Mouse (Mus musculus) hindbrain, embryonic 11.5 days (tissue): Measurements from ENCODE around the gene Ankrd10. TPM values are rescaled to one million over a fixed set of nuclear protein-coding genes. Genes with fewer than 3 reads are reported as not detected.

Experiments used
- ATAC-seq: fragments of 200-750 bp; cut with Nextera tagmentation; 2 replicates; pipeline ENCODE4 v1.8.0; 2017; ENCODE audit warnings: mild to moderate bottlenecking, moderate TSS enrichment, moderate library complexity; ENCODE audit not compliant: low FRiP score
- DNase-seq: peaks from one replicate; pipeline ENCODE4 v3.0.0-alpha.2; 2015; ENCODE audit warnings: low spot score
- H3K27ac ChIP-seq: fragments of 300-500 bp; sonication (generic); 2 replicates; pipeline ENCODE4 v1.5.1; 2014; ENCODE audit warnings: mild to moderate bottlenecking, low read depth, low read length
- H3K27me3 ChIP-seq: fragments of 300-500 bp; sonication (generic); 2 replicates; pipeline ENCODE4 v1.6.1; 2014; ENCODE audit warnings: mild to moderate bottlenecking, low read length, moderate library complexity, mixed read lengths; ENCODE audit not compliant: control insufficient read depth, insufficient read depth
- H3K36me3 ChIP-seq: fragments of 300-500 bp; sonication (generic); 2 replicates; pipeline ENCODE4 v1.6.1; 2014; ENCODE audit warnings: mild to moderate bottlenecking, low read length, moderate library complexity, mixed read lengths; ENCODE audit not compliant: control insufficient read depth, insufficient read depth
- H3K4me1 ChIP-seq: fragments of 300-500 bp; sonication (generic); replicated peaks from 2 replicates; pipeline ENCODE4 v1.6.1; 2014; ENCODE audit warnings: low read length, mixed read lengths; ENCODE audit not compliant: control insufficient read depth, insufficient read depth
- H3K4me2 ChIP-seq: fragments of 300-500 bp; sonication (generic); replicated peaks from 2 replicates; pipeline ENCODE4 v1.6.1; 2014; ENCODE audit warnings: mild to moderate bottlenecking, low read depth, low read length
- H3K4me3 ChIP-seq: fragments of 300-500 bp; sonication (generic); 2 replicates; pipeline ENCODE4 v1.5.1; 2014; ENCODE audit warnings: low read depth, low read length
- H3K9ac ChIP-seq: fragments of 300-500 bp; sonication (generic); 2 replicates; pipeline ENCODE4 v1.6.1; 2014; ENCODE audit warnings: low read depth, low read length
- H3K9me3 ChIP-seq: fragments of 300-500 bp; sonication (generic); 2 replicates; pipeline ENCODE4 v1.6.1; 2016; ENCODE audit warnings: low read length; ENCODE audit not compliant: control insufficient read depth
- WGBS: fragments of 180-500 bp; shearing (Covaris S2); extraction: QIAGEN DNeasy Blood & Tissue Kit; methylation state at CpG from one replicate; pipeline ENCODE4 v1.1.7; 2014; 5-methylcytosine and 5-hydroxymethylcytosine counted together
- polyA plus RNA-seq: library from polyadenylated mRNA; unstranded; fragments of >200 nt; fragmentation: Nextera tagmentation; extraction: Ambion mirVana; gene quantifications from 2 replicates; pipeline ENCODE4 v1.2.1, GENCODE M21; 2014

Gene Ankrd10
- polyA plus RNA-seq, 1 experiment from 2014 or later: 104 TPM

- H3K36me3 ChIP-seq: peaks cover 7% of the 10 kb centered on the region; the same call in 1 of the 2 replicates
- H3K27ac ChIP-seq: no peak overlapping the region
- H3K4me3 ChIP-seq: no peak overlapping the region
- 85% methylated on average over 4 of the region's 4 CpGs for WGBS
- ATAC-seq (no peak), DNase-seq (no peak)
- no peak overlapping the region for H3K9ac ChIP-seq
- H3K4me1 ChIP-seq: no peaks in the 10 kb centered on the region
- no peaks in the 10 kb centered on the region for H3K27me3 ChIP-seq
- no peak overlapping the region for H3K4me2 ChIP-seq
- no peaks in the 10 kb centered on the region for H3K9me3 ChIP-seq
Observed at GRCm38 (mm10) chr8:11625084-11625483, 10.5 kb downstream of the Ankrd10 start.

DNA sequence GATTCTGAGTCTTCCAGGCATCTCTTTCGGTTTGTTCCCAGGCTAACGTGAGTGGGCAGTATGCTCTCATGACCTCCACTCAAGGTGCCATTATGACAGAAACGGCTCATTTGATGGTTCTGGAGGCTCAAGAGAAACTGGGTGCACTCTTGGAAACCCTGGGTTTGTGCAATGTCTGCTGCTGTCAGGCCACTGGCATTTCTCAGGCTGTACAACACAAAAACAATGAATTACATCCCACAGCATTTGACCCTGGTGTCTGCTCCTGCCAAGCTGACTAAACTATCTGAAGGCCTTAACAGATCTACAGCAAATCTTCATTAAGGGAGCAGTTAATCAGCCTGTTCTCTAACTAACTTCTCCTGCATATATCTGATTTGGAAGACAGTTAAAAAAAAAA lies 16.5 kb downstream of the Ankrd10 start:
- no peak overlapping the region for H3K4me2 ChIP-seq
- ATAC-seq (no peak), DNase-seq (no peak)
- no peaks in the 10 kb centered on the region for H3K27me3 ChIP-seq
- H3K4me1 ChIP-seq: no peaks in the 10 kb centered on the region
- H3K9me3 ChIP-seq: no peaks in the 10 kb centered on the region
- H3K27ac ChIP-seq: no peak overlapping the region
- no peak overlapping the region for H3K4me3 ChIP-seq
- H3K36me3 ChIP-seq: peaks cover 16% of the 10 kb centered on the region
- 91% methylated on average over 3 of the region's 3 CpGs for WGBS
- H3K9ac ChIP-seq: no peak overlapping the region

DNA sequence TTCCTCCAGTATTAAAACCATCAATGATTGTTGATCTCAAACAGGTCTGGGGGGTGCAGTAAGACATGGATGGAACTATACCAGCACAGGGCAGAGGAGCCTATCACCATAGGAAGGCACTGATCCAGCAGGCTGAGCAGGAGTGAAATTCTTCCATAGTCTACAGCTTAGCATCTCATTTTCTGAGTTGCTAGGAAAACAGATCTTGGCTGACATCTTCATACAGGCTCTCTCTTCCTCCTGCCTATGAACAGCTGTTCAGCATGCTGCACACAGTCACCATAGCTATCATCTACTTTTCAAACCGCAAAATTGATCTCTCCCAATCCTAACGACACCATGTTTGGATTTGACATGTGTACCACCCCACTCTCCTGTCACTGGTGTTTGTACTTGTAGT lies 17.5 kb downstream of the Ankrd10 start:
- no peaks in the 10 kb centered on the region for H3K4me1 ChIP-seq
- ATAC-seq: no peak
- H3K9me3 ChIP-seq: no peaks in the 10 kb centered on the region
- H3K27me3 ChIP-seq: no peaks in the 10 kb centered on the region
- no peak for DNase-seq
- H3K4me2 ChIP-seq: no peak overlapping the region
- no peak overlapping the region for H3K4me3 ChIP-seq
- peaks cover 17% of the 10 kb centered on the region for H3K36me3 ChIP-seq
- WGBS: 93% methylated on average over 2 of the region's 2 CpGs
- no peak overlapping the region for H3K27ac ChIP-seq
- H3K9ac ChIP-seq: no peak overlapping the region

GRCm38 (mm10) chr8:11616294-11616693 lies 19.3 kb downstream of the Ankrd10 start:
- H3K27me3 ChIP-seq: no peaks in the 10 kb centered on the region
- no peaks in the 10 kb centered on the region for H3K9me3 ChIP-seq
- H3K36me3 ChIP-seq: peaks cover 18% of the 10 kb centered on the region
- H3K4me3 ChIP-seq: no peak overlapping the region
- DNase-seq: peak; percentile 73
- no peaks in the 10 kb centered on the region for H3K4me1 ChIP-seq
- no peak overlapping the region for H3K9ac ChIP-seq
- ATAC-seq: no peak
- H3K4me2 ChIP-seq: no peak overlapping the region
- H3K27ac ChIP-seq: no peak overlapping the region
- 14% methylated on average over 1 of the region's 1 CpGs for WGBS

- no peak for DNase-seq
- Histone ChIP-seq H3K9ac (no peak overlapping the region), H3K4me1 (no peaks in the 10 kb centered on the region), H3K36me3 (peaks cover 21% of the 10 kb centered on the region), H3K27me3 (no peaks in the 10 kb centered on the region), H3K4me2 (no peak overlapping the region), H3K4me3 (no peak overlapping the region), H3K9me3 (no peaks in the 10 kb centered on the region), H3K27ac (no peak overlapping the region)
- ATAC-seq: no peak
- 91% methylated on average over 6 of the region's 6 CpGs for WGBS
Observed at GRCm38 (mm10) chr8:11614126-11614835, 21.3 kb downstream of the Ankrd10 start.

DNA sequence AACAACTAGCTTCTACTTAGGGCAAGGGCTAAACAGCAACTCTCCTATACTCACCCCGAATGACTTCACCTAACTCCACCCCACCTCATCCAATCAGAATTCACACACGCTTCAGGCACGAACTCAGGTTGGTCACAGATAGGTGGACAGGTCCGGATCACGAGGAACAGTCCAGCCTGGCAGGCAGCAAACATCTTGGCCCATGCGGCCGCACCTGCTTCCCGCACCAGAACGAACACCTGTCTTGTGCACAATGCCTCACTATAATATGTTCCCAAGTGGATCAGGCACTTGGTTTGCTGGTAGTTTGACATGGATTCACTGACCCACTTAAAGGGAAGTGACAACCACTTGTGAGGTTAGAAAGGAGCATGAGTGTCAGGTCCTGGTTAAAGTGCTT lies 26.7 kb downstream of the Ankrd10 start:
- no peak overlapping the region for H3K27ac ChIP-seq
- H3K4me2 ChIP-seq: no peak overlapping the region
- ATAC-seq (no peak), DNase-seq (no peak)
- H3K4me3 ChIP-seq: no peak overlapping the region
- no peaks in the 10 kb centered on the region for H3K27me3 ChIP-seq
- H3K9ac ChIP-seq: no peak overlapping the region
- 0 out of 2 replicates have a peak, but pooled peaks cover 9% of the 10 kb centered on the region for H3K36me3 ChIP-seq
- H3K9me3 ChIP-seq: no peaks in the 10 kb centered on the region
- WGBS: 97% methylated on average over 9 of the region's 9 CpGs
- no peaks in the 10 kb centered on the region for H3K4me1 ChIP-seq

- H3K27me3 ChIP-seq: no peaks in the 10 kb centered on the region
- H3K36me3 ChIP-seq: no peaks in the 10 kb centered on the region
- no peaks in the 10 kb centered on the region for H3K9me3 ChIP-seq
- H3K4me1 ChIP-seq: no peaks in the 10 kb centered on the region
- peak; percentile 82 for DNase-seq
- no peak overlapping the region for H3K27ac ChIP-seq
- no peak overlapping the region for H3K9ac ChIP-seq
- 42% methylated on average over 14 of the region's 14 CpGs for WGBS
- no peak overlapping the region for H3K4me3 ChIP-seq
- no peak overlapping the region for H3K4me2 ChIP-seq
- ATAC-seq: peak; percentile 51; the same call in 1 of the 2 replicates
Observed at GRCm38 (mm10) chr8:11602006-11602680, 33.4 kb downstream of the Ankrd10 start.

- 87% methylated on average over 5 of the region's 5 CpGs for WGBS
Observed at GRCm38 (mm10) chr8:11600301-11600951, 35.1 kb downstream of the Ankrd10 start.

More at GRCm38 (mm10) chr8:11600301-11600951, 35.1 kb downstream of the Ankrd10 start:
- H3K27me3 ChIP-seq: no peaks in the 10 kb centered on the region
- no peak overlapping the region for H3K4me2 ChIP-seq
- H3K4me3 ChIP-seq: no peak overlapping the region
- no peaks in the 10 kb centered on the region for H3K4me1 ChIP-seq
- H3K36me3 ChIP-seq: no peaks in the 10 kb centered on the region
- no peak overlapping the region for H3K9ac ChIP-seq
- no peak overlapping the region for H3K27ac ChIP-seq
- DNase-seq: no peak
- ATAC-seq: no peak
- H3K9me3 ChIP-seq: no peaks in the 10 kb centered on the region
